Mouse (Mus musculus): ENCODE measurements around the gene Gm11992. TPM values are rescaled to one million over a fixed set of nuclear protein-coding genes. Genes with fewer than 3 reads are reported as not detected.
A peak's percentile ranks its signal among the peaks of the same experiment; 100 is the strongest.

Gene Gm11992
- polyA plus RNA-seq, 1 experiment from 2014 or later = 2.7 TPM

DNA sequence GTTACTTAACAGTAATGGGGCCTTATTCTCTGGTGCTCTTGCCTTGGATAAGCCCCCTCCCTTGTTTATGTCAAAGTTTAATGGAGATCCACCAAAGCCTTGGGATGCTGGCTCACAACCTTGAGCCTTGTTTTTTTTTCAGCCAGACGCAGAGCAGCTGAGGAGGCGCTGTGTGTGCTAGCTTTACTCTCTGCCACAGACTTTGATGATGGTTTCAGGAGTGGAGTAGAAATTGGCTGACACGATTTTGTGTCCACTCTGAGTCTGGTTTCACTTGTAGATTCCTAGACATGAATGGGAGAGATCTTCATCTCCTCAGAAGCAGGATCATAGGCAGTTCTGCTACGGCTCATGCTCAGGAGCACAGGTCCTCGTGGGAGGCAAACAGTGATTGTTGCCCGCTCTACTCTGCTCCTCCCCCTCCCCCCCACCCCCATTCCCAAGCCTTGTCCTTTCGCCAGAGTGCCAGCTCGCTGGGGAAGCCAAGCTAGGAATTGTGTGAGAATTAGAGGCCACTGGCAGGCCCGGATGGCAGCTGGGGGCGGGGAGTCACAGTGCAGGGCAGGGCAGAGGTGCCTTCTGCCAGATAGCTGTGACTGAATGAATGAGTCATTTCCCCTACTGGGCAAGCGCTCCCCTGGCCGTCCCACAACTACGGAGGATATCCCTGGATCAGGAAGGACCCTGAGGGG lies 69.1 kb downstream of the Gm11992 start:
- Histone ChIP-seq H3K27ac (replicated peaks) (no peak overlapping the region), H3K4me2 (peak overlapping the region; percentile 98), H3K9ac (no peak overlapping the region), H3K4me1 (replicated peaks) (peaks cover 29% of the 10 kb centered on the region), H3K36me3 (no peaks in the 10 kb centered on the region), H3K27me3 (peaks cover 40% of the 10 kb centered on the region), H3K9me3 (no peaks in the 10 kb centered on the region), H3K4me3 (peak overlapping the region; percentile 46)
- peak; percentile 64 for ATAC-seq (ENCODE audit: low FRiP score, low read depth)
- WGBS = 4% methylated on average over 13 of the region's 13 CpGs

DNA sequence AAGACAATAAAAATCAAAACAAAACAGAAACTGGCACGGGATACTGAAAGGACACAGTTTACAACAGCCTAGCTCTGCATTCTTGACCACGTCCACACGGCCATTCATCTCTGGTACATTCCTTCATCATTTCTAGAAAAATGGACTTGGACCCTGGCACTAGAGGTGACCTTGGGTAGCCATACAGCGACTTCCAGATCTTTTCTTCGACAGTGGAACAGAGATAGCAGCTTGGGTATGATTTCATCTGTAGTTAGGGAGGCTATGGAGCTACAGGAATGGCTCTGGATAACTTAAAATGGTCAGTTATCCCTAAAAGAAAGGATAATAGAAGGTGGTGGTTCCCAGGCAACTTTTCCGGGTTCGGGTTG lies 69.6 kb downstream of the Gm11992 start, which contains the start of gene Upp1:
Upp1 (plus strand) TSS at position 54 of the 371 bp plus-strand sequence.
- Histone ChIP-seq H3K36me3 (no peaks in the 10 kb centered on the region), H3K9ac (peak within 1 kb of the TSS; percentile 28), H3K27me3 (peaks cover 40% of the 10 kb centered on the region), H3K4me2 (peak within 1 kb of the TSS; percentile 98), H3K9me3 (no peaks in the 10 kb centered on the region), H3K27ac (replicated peaks) (no peak within 1 kb of the TSS), H3K4me3 (peak within 1 kb of the TSS; percentile 46), H3K4me1 (replicated peaks) (peaks cover 29% of the 10 kb centered on the region)
- 1% methylated on average over 7 of the region's 7 CpGs for WGBS
- peak; percentile 9; the same call in 1 of the 2 replicates for ATAC-seq (ENCODE audit: low FRiP score, low read depth)

- H3K27me3 ChIP-seq = peaks cover 40% of the 10 kb centered on the region
- no peaks in the 10 kb centered on the region for H3K9me3 ChIP-seq
Measured at GRCm38 (mm10) chr11:9118421-9119121, 70.2 kb downstream of the Gm11992 start.

More at GRCm38 (mm10) chr11:9118421-9119121, 70.2 kb downstream of the Gm11992 start:
- Histone ChIP-seq H3K4me1 (replicated peaks) (peaks cover 29% of the 10 kb centered on the region), H3K4me2 (peak overlapping the region; percentile 98), H3K27ac (replicated peaks) (no peak overlapping the region), H3K36me3 (no peaks in the 10 kb centered on the region), H3K9ac (peak overlapping the region; percentile 28), H3K4me3 (peak overlapping the region; percentile 46)
- under 1% methylated on average over 40 of the region's 40 CpGs for WGBS
- peak; percentile 48 for ATAC-seq (ENCODE audit: low FRiP score, low read depth)

Other genes with a start within 250 kb of the Gm11992 start
- gene Pkd1l1, start 75.3 kb upstream of the Gm11992 start, polyA plus RNA-seq (2015; fragmentation: Nextera tagmentation; extraction: Ambion mirVana) = 0.08 and 0.14 TPM in 2 replicates
- gene Hus1, start 37.4 kb upstream of the Gm11992 start, polyA plus RNA-seq (2015; fragmentation: Nextera tagmentation; extraction: Ambion mirVana) = 9.5 and 10.5 TPM in 2 replicates
- 0.22 and 0.47 TPM in 2 replicates for gene Sun3, start 397 bp downstream of the Gm11992 start, polyA plus RNA-seq (2015; fragmentation: Nextera tagmentation; extraction: Ambion mirVana)
- gene Upp1, start 69.5 kb downstream of the Gm11992 start, polyA plus RNA-seq (2015; fragmentation: Nextera tagmentation; extraction: Ambion mirVana) = 3.8 and 4.5 TPM in 2 replicates
- gene Abca13, start 143.3 kb downstream of the Gm11992 start, polyA plus RNA-seq (2015; fragmentation: Nextera tagmentation; extraction: Ambion mirVana) = 0.03 TPM in 2 replicates

Data from hindbrain, embryonic 15.5 days (tissue).